Mouse (Mus musculus) lung, embryonic 16.5 days (tissue): ENCODE measurements at regions not wholly inside any gene's neighbourhood (a gene's known extent, or its start where the extent isn't known, plus 50 kb on each side); places are given as distances from the start of the nearest gene placed in this dataset.

Source experiments
- ATAC-seq: fragments of 200-750 bp; cut with Nextera tagmentation; 2 replicates; pipeline ENCODE4 v1.8.0; 2017; ENCODE audit warnings: low read depth, mild to moderate bottlenecking, moderate library complexity
- H3K27ac ChIP-seq: fragments of 300-500 bp; sonication (generic); 2 replicates; pipeline ENCODE4 v1.5.1; 2014; ENCODE audit warnings: mild to moderate bottlenecking, control low read depth, low read length
- H3K27me3 ChIP-seq: fragments of 300-500 bp; sonication (generic); 2 replicates; pipeline ENCODE4 v1.6.1; 2014; ENCODE audit warnings: low read depth, low read length, mixed read lengths; ENCODE audit not compliant: control insufficient read depth, insufficient read depth
- H3K36me3 ChIP-seq: fragments of 300-500 bp; sonication (generic); 2 replicates; pipeline ENCODE4 v1.6.1; 2014; ENCODE audit warnings: low read length; ENCODE audit not compliant: control insufficient read depth, insufficient read depth
- H3K4me1 ChIP-seq: fragments of 300-500 bp; sonication (generic); replicated peaks from 2 replicates; pipeline ENCODE4 v1.6.1; 2014; ENCODE audit warnings: low read length, mixed read lengths; ENCODE audit not compliant: control insufficient read depth, insufficient read depth
- H3K4me2 ChIP-seq: fragments of 300-500 bp; sonication (generic); 2 replicates; pipeline ENCODE4 v1.6.1; 2014; ENCODE audit warnings: low read depth, low read length, control low read depth
- H3K4me3 ChIP-seq: fragments of 300-500 bp; sonication (generic); 2 replicates; pipeline ENCODE4 v1.5.1; 2014; ENCODE audit warnings: mild to moderate bottlenecking, low read length, control low read depth
- H3K9ac ChIP-seq: fragments of 300-500 bp; sonication (generic); 2 replicates; pipeline ENCODE4 v1.6.1; 2014; ENCODE audit warnings: low read length, control low read depth
- H3K9me3 ChIP-seq: fragments of 300-500 bp; sonication (generic); 2 replicates; pipeline ENCODE4 v1.6.1; 2016; ENCODE audit warnings: low read length; ENCODE audit not compliant: control insufficient read depth
- WGBS: fragments of 180-500 bp; shearing (Covaris S2); extraction: QIAGEN DNeasy Blood & Tissue Kit; methylation state at CpG from one replicate; pipeline ENCODE4 v1.1.7; 2014; 5-methylcytosine and 5-hydroxymethylcytosine counted together

DNA sequence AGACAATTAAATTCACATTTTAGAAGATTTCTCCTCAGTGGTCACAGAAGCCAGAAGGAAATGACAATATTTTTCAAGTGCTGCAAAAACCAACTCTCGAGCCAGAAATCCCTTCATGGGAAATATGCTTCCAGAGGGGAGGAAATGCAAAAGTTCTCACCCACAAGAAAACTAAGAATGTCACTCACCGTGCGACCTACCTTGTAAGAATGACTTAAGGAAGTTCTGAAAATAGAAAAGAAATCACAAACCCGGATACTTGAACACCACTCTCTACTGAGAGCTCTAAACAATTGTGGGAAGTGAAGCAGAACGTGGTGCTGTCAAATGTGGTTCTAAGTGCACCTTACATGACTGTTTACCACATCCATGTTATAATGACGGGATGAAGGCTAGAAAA lies 284.1 kb upstream of the Igfbp3 start:
- Histone ChIP-seq H3K27ac (no peak overlapping the region), H3K9ac (no peak overlapping the region), H3K4me1 (no peaks in the 10 kb centered on the region), H3K4me3 (no peak overlapping the region), H3K36me3 (no peaks in the 10 kb centered on the region), H3K9me3 (no peaks in the 10 kb centered on the region), H3K4me2 (no peak overlapping the region), H3K27me3 (no peaks in the 10 kb centered on the region)
- ATAC-seq: no peak
- WGBS: 57% methylated on average over 6 of the region's 6 CpGs

DNA sequence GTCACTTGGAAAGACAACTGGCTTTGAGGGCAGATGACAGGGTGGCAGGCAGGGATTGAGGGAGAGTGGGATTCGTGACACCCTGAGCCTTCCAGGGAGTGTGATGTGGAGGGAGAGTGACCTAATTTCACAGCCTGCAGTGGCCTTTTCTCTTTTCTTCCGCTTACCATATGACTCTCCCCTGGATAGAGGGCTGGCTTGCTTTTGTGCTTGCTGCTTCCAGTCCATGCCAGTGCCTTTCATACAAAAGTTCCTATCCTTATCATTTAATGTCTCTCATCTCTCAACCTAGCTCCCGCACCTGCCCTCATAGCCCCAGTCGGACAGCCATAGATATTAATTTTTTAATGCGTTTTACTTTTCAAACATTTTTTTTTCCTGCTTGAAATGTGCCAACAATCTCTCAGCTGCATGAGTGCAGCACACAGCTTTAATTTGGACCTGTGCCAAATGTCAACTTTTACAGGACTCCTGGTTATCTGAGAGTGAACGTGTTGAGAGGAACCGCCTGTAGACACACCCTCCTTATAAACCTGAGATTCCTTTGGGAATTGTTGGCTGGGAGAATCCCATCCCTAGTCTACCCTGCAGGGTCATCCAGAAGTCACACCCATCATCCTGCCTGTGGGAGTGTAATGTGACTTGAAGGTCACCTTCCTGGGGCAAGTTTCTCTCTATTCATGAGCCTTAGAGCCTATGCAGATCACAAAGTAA lies 260.3 kb upstream of the Igfbp3 start:
- Histone ChIP-seq H3K27ac (no peak overlapping the region), H3K36me3 (no peaks in the 10 kb centered on the region), H3K27me3 (no peaks in the 10 kb centered on the region), H3K4me3 (no peak overlapping the region), H3K4me1 (no peaks in the 10 kb centered on the region), H3K9me3 (no peaks in the 10 kb centered on the region), H3K9ac (no peak overlapping the region), H3K4me2 (no peak overlapping the region)
- 43% methylated on average over 7 of the region's 7 CpGs for WGBS
- peak; percentile 71 for ATAC-seq

DNA sequence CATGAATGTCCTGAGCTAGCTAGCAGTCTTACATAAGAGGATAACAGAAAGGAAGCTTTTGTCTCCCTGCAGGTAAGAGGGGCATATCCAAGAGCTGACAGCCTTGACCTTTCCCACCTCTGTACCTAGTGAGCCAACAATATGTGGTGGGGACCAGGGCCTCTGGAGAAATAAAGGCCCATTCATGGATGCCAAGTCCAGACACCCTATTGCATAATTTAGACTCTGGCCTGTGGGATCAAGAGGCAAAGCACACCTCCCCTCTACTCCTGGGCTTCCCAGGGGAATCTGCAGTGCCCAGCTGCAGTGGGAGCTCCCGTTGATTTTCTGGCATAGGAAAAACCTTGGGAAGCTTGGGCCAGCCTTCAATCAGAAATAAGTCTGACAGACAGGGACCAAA lies 251.8 kb upstream of the Igfbp3 start:
- no peak overlapping the region for H3K27ac ChIP-seq
- no peak overlapping the region for H3K4me3 ChIP-seq
- H3K9ac ChIP-seq: no peak overlapping the region
- no peaks in the 10 kb centered on the region for H3K27me3 ChIP-seq
- no peaks in the 10 kb centered on the region for H3K9me3 ChIP-seq
- H3K36me3 ChIP-seq: no peaks in the 10 kb centered on the region
- no peaks in the 10 kb centered on the region for H3K4me1 ChIP-seq
- WGBS: 81% methylated on average over 1 of the region's 1 CpGs
- no peak for ATAC-seq
- H3K4me2 ChIP-seq: no peak overlapping the region

DNA sequence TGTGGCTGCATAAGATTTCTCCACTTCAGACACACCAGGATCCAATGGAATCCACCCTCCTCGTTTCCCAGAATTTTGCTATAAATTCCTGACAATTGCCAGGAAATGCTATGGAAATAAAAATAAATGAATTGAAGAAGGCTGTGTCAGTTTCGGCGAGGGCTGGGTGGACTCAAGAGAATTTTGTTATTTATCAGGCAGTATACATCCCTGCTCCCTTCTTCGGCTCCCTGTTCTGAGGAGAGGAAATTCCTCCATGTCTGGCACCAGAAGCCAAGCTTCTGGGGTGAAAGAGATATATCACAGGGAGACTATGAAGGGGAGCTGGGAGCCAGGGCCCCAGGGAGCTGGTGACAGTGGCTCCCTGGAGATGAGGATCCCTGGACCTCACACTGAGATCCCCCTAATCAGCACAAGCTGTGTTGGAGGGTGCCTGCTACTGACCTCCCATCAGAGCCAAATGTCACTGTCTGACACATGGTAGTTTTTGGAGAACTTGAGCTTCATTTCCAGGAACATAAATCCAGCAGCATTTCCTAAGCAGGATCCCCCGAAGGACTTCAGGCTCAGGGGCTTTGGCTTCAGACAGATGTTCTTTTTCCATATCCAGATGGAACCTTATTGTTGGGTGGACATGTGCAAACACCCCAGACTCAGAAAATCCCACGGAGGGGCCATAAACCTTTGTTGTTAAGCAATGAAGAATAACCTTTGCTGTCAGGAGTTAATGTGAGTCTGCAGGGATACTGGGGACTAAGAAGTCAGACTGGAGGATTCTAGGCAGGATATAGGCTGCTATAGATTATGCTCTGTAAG lies 248.4 kb upstream of the Igfbp3 start:
- no peak overlapping the region for H3K27ac ChIP-seq
- WGBS: 43% methylated on average over 6 of the region's 6 CpGs
- no peak for ATAC-seq

DNA sequence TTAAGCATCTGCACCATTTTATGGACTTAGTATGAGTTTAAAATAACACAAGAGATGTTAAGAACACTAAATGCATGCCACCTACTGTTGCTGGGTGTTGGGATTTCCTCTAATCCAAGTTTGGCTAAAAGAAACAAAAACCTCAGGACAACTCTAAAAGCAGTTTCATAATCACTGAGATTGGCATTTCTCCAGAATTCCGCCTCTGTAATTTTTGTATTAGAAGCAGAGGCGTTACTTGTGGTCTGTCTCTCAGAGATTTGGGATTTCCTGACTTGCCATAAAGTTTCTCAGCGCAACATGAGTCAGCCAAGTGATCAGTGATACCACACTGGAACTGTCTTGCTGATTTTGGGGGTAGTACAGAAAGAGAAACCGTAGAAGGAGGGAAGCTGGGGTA lies 238.0 kb upstream of the Igfbp3 start:
- H3K9ac ChIP-seq: no peak overlapping the region
- H3K9me3 ChIP-seq: no peaks in the 10 kb centered on the region
- H3K27me3 ChIP-seq: no peaks in the 10 kb centered on the region
- H3K36me3 ChIP-seq: no peaks in the 10 kb centered on the region
- no peak for ATAC-seq
- no peaks in the 10 kb centered on the region for H3K4me1 ChIP-seq
- H3K27ac ChIP-seq: no peak overlapping the region
- WGBS: 67% methylated on average over 4 of the region's 4 CpGs
- no peak overlapping the region for H3K4me3 ChIP-seq
- H3K4me2 ChIP-seq: no peak overlapping the region

More for the DNA sequence above, 248.4 kb upstream of the Igfbp3 start:
- Histone ChIP-seq H3K27me3 (no peaks in the 10 kb centered on the region), H3K9ac (no peak overlapping the region), H3K36me3 (no peaks in the 10 kb centered on the region), H3K9me3 (no peaks in the 10 kb centered on the region), H3K4me2 (no peak overlapping the region), H3K4me1 (no peaks in the 10 kb centered on the region), H3K4me3 (no peak overlapping the region)

DNA sequence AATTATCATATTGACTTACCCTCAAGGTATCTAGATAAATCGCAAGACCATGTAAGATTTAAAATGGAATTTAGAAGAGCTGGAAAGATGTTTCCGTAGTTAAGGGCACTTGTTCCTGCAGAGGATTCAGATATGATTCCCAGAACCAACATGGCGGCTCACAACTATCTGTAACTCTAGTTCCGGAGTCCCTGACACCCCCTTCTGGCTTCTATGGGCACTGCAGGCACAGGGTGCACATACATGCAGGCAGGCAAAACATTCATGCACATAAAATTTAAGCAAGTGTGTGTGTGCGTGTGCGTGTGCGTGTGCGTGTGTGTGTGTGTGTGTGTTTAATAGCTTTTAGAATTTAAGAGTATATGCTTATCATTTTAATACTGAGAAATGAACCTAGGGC lies 230.8 kb upstream of the Igfbp3 start:
- no peak for ATAC-seq
- H3K27ac ChIP-seq: no peak overlapping the region
- WGBS: 96% methylated on average over 8 of the region's 8 CpGs
- no peak overlapping the region for H3K9ac ChIP-seq
- H3K9me3 ChIP-seq: no peaks in the 10 kb centered on the region
- H3K27me3 ChIP-seq: no peaks in the 10 kb centered on the region
- H3K4me3 ChIP-seq: no peak overlapping the region
- no peak overlapping the region for H3K4me2 ChIP-seq
- no peaks in the 10 kb centered on the region for H3K4me1 ChIP-seq
- no peaks in the 10 kb centered on the region for H3K36me3 ChIP-seq

DNA sequence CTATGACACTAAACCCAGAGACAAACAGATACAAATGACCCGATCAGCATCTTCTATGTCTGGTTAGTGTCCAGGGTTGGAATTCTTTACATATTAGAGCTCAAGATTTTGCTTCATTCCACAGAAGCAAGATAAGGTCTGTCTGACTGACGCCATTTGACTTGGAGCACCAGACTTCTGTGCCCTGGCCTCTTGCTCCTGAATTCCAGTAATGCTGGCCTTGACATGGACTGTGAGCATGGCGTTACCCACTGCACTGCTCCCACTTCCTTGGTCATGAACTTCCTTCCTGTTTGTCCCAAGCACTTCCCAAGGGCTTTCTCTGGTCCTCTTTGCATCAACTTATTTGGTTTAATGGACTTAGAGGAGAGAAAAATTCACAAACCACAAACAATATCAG lies 225.6 kb upstream of the Igfbp3 start:
- Histone ChIP-seq H3K4me1 (no peaks in the 10 kb centered on the region), H3K9ac (no peak overlapping the region), H3K4me2 (no peak overlapping the region), H3K4me3 (no peak overlapping the region), H3K27ac (no peak overlapping the region), H3K36me3 (no peaks in the 10 kb centered on the region), H3K27me3 (no peaks in the 10 kb centered on the region), H3K9me3 (no peaks in the 10 kb centered on the region)
- no peak for ATAC-seq
- 59% methylated on average over 3 of the region's 3 CpGs for WGBS

DNA sequence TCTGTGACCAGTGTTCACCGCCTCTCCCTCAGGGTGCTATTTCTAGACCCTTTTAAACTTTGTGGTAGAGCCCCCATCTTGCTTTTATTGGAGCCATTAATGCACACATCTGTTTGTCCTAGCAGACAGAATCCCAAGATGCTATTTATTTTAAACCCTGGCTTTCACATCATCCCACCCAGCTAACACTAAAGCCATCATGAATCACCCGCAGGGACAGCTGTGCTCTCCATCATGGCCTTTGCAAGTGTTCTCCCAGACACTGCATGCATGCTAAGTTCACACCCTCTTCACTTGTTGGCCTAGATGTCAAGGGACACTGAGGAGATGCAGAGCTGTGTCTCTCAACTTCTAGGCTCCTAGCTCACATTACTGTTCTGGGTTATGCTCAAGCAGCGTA lies 220.9 kb upstream of the Igfbp3 start:
- H3K9ac ChIP-seq: no peak overlapping the region
- H3K4me3 ChIP-seq: no peak overlapping the region
- no peaks in the 10 kb centered on the region for H3K4me1 ChIP-seq
- ATAC-seq: no peak
- H3K4me2 ChIP-seq: no peak overlapping the region
- no peaks in the 10 kb centered on the region for H3K27me3 ChIP-seq
- WGBS: 97% methylated on average over 3 of the region's 3 CpGs
- no peak overlapping the region for H3K27ac ChIP-seq
- no peaks in the 10 kb centered on the region for H3K9me3 ChIP-seq
- H3K36me3 ChIP-seq: no peaks in the 10 kb centered on the region

DNA sequence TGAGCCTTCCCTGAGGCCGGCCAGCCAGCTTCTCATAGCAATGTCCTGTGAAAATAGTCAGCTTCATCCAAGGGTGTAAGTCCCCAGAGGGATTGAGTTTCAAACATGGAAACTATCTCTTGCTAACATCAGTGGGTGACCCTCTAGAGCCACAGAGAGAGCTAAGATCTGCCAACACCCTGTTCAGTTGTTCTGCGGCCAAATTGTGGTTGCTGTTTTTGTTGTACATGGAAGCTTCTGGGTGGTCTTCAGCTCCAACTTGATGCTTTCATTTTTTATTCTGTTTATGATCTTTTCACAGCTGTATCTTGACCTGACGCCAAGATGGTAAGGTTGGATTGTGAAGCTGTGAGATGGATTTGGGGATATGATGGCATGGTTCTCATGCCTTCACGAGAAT lies 214.0 kb upstream of the Igfbp3 start:
- H3K36me3 ChIP-seq: no peaks in the 10 kb centered on the region
- ATAC-seq: peak; percentile 34; the same call in 1 of the 2 replicates
- no peak overlapping the region for H3K4me3 ChIP-seq
- no peaks in the 10 kb centered on the region for H3K4me1 ChIP-seq
- WGBS: 47% methylated on average over 4 of the region's 4 CpGs
- H3K27ac ChIP-seq: no peak overlapping the region
- no peaks in the 10 kb centered on the region for H3K9me3 ChIP-seq
- H3K4me2 ChIP-seq: no peak overlapping the region
- no peak overlapping the region for H3K9ac ChIP-seq
- no peaks in the 10 kb centered on the region for H3K27me3 ChIP-seq
